13 mouse cellular contexts compared by ENCODE assay signal in the genomic region with DNA sequence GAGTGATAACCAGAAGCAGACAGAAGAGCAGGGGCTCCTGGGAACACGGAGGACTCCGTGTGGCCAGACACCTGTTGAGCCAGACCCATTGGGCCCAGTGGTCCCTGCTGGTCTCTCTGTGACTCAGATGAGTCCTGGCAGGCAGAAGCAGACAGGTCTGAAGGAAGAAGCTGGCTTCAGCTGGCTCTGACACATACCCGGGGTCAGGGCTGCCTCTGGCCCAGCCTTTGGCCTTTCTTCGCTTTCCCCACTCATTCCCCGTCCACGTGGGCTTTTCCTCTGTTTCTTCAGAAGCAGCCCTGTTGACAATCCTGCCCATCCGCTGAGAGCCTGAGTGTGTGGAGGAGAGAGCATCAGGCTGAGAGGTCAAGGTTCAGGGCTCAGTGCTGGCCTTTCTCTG. TPM values are rescaled to one million over a fixed set of nuclear protein-coding genes. Genes with fewer than 3 reads are reported as not detected.
DNase-seq lines count a peak whose midpoint lies in the region; ATAC-seq and TF ChIP-seq lines count a peak whose summit lies in the region.
"Had no signal": no experiment of that assay in that cellular context is flagged by ENCODE, and none has a peak within 500 bp of the region (broad histone marks: within the 10 kb centered on the region; RNA-seq: fewer than 3 reads in every experiment).

No protein-coding gene starts in this region.

- H3K9ac ChIP-seq in heart, postnatal 0 days (replicated peaks; ENCODE audit: low read depth, low read length) = no peak overlapping the region
- H3K9ac ChIP-seq in embryonic facial prominence, embryonic 14.5 days (ENCODE audit: low read depth, low read length) = no peak overlapping the region
- H3K9ac ChIP-seq: midbrain, embryonic 15.5 days had no signal

- intact Hi-C loops in heart, postnatal 36 days (cut with DNase I) = no loop called here
- intact Hi-C loops in gastrocnemius, postnatal 36 days (cut with DNase I) = no loop called here

- no peaks in the 10 kb centered on the region for H3K36me3 ChIP-seq in heart, postnatal 0 days (replicated peaks; ENCODE audit: control insufficient read depth, insufficient read depth, low read length)
- no peaks in the 10 kb centered on the region for H3K36me3 ChIP-seq in E14TG2a.4 (ENCODE audit: insufficient read depth, low read length)
- H3K36me3 ChIP-seq in embryonic facial prominence, embryonic 14.5 days (ENCODE audit: control insufficient read depth, insufficient read depth, low read length) = no peaks in the 10 kb centered on the region
- H3K36me3 ChIP-seq: G1E; midbrain, embryonic 15.5 days had no signal

- no peaks in the 10 kb centered on the region for H3K9me3 ChIP-seq in heart, postnatal 0 days (replicated peaks; ENCODE audit: control insufficient read depth, low read length)
- H3K9me3 ChIP-seq in E14TG2a.4 (ENCODE audit: low read length) = peaks cover 5% of the 10 kb centered on the region
- no peaks in the 10 kb centered on the region for H3K9me3 ChIP-seq in embryonic facial prominence, embryonic 14.5 days (ENCODE audit: control insufficient read depth, low read length)
- H3K9me3 ChIP-seq: G1E; midbrain, embryonic 15.5 days had no signal

- DNase-seq in heart, postnatal 0 days (ENCODE audit: low spot score) = no peak
- DNase-seq in heart, postnatal 36 days = no peak
- DNase-seq in 3134 (ENCODE audit: extremely low read depth, insufficient read length, low spot score) = peak; percentile 30
- DNase-seq in embryonic facial prominence, embryonic 14.5 days (ENCODE audit: low spot score) = no peak
- no peak for DNase-seq in gastrocnemius, postnatal 36 days
- DNase-seq in frontal cortex, postnatal 14 days (ENCODE audit: low spot score in 2 of 2) = no peak
- DNase-seq: cerebellum, adult 18-20 months; right cerebral cortex, postnatal 14 days had no signal

- no peaks in the 10 kb centered on the region for H3K27me3 ChIP-seq in heart, postnatal 0 days (ENCODE audit: control insufficient read depth, insufficient read depth, low read length)
- H3K27me3 ChIP-seq in E14TG2a.4 (ENCODE audit: insufficient read depth, low read length) = peaks cover 8% of the 10 kb centered on the region; the same call in 1 of the 2 replicates
- no peaks in the 10 kb centered on the region for H3K27me3 ChIP-seq in embryonic facial prominence, embryonic 14.5 days (replicated peaks; ENCODE audit: control insufficient read depth, insufficient read depth, low read length)
- H3K27me3 ChIP-seq: midbrain, embryonic 15.5 days had no signal

- 68% methylated on average over 7 of the region's 7 CpGs for WGBS in heart, postnatal 0 days
- WGBS in embryonic facial prominence, embryonic 14.5 days = 57% methylated on average over 7 of the region's 7 CpGs

- H3K27ac ChIP-seq in heart, postnatal 0 days (ENCODE audit: low read depth) = peak overlapping the region; percentile 61
- peak overlapping the region; percentile 50 for H3K27ac ChIP-seq in embryonic facial prominence, embryonic 14.5 days (replicated peaks; ENCODE audit: low read depth, low read length)
- H3K27ac ChIP-seq: midbrain, embryonic 15.5 days had no signal

- no peak overlapping the region for H3K4me3 ChIP-seq in heart, postnatal 0 days (ENCODE audit: low read depth, low read length)
- peak overlapping the region; percentile 54 for H3K4me3 ChIP-seq in E14TG2a.4 (replicated peaks; ENCODE audit: low read length)
- no peak overlapping the region for H3K4me3 ChIP-seq in embryonic facial prominence, embryonic 14.5 days (ENCODE audit: low read depth, low read length)
- H3K4me3 ChIP-seq: midbrain, embryonic 15.5 days had no signal

- peaks cover 10% of the 10 kb centered on the region; the same call in 1 of the 2 replicates for H3K4me1 ChIP-seq in heart, postnatal 0 days (ENCODE audit: control insufficient read depth, insufficient read depth)
- H3K4me1 ChIP-seq in E14TG2a.4 (replicated peaks; ENCODE audit: low read depth, low read length) = peaks cover 50% of the 10 kb centered on the region
- H3K4me1 ChIP-seq in embryonic facial prominence, embryonic 14.5 days (ENCODE audit: control insufficient read depth, insufficient read depth, low read length) = peaks cover 8% of the 10 kb centered on the region

- no peak for TF ChIP-seq EP300 in heart, postnatal 0 days (IDR thresholded peaks at IDR 0.05; ENCODE audit: low read depth)

- ATAC-seq in heart, postnatal 0 days (ENCODE audit: insufficient read depth, low read depth) = peak; percentile 18; the same call in 1 of the 2 replicates
- peak; percentile 5; the same call in 1 of the 2 replicates for ATAC-seq in embryonic facial prominence, embryonic 14.5 days (ENCODE audit: low read depth)
- ATAC-seq in erythroblast, adult 5-6 weeks (replicated peaks; ENCODE audit: low FRiP score, poor library complexity, severe bottlenecking) = no peak
- ATAC-seq: activated CD4-positive, CD25-positive, alpha-beta regulatory T cell, adult 4 months; midbrain, embryonic 15.5 days had no signal

- H3K4me2 ChIP-seq in heart, postnatal 0 days (ENCODE audit: low read depth, low read length) = no peak overlapping the region
- no peak overlapping the region for H3K4me2 ChIP-seq in embryonic facial prominence, embryonic 14.5 days (ENCODE audit: low read depth, low read length)
- H3K4me2 ChIP-seq: midbrain, embryonic 15.5 days had no signal

- no peak for TF ChIP-seq CTCF in heart, postnatal 0 days (IDR thresholded peaks at IDR 0.05; ENCODE audit: low read depth)
- TF ChIP-seq CTCF in E14TG2a.4 (conservative IDR thresholded peaks at IDR 0.05; ENCODE audit: low read length) = no peak

RNA-seq across cellular contexts. Expression of a gene that starts 36.0 kb away (rescaled TPM):
- 20.3 and 42.6 TPM in 2 replicates for total RNA-seq in heart, postnatal 0 days (2014; rRNA removed; ENCODE audit: low replicate concordance)
- polyA plus RNA-seq in heart, postnatal 0 days (2015; fragmentation: Nextera tagmentation; extraction: Ambion mirVana) = 69.3 and 72.5 TPM in 2 replicates
- total RNA-seq in heart, postnatal 36 days (2021) = 10 to 100 TPM; 53.0 to 55.2 TPM
- 33.8 and 40.3 TPM in 2 replicates for polyA plus RNA-seq in embryonic facial prominence, embryonic 14.5 days (2014; fragmentation: Nextera tagmentation; extraction: Ambion mirVana)
- 3.5 and 6.1 TPM in 2 replicates for total RNA-seq in erythroblast, adult 5-6 weeks (2015; ENCODE audit: low replicate concordance)
- 5.3 and 7.5 TPM in 2 replicates for total RNA-seq in erythroblast, adult 5-6 weeks (2017; ENCODE audit: low replicate concordance)
- total RNA-seq in gastrocnemius, postnatal 36 days (2021) = 100 to 1,000 TPM; 205 to 210 TPM
